Mouse (Mus musculus) brain, embryonic 18.5 days (tissue): ENCODE results near the gene Pycr1.

Experiments used
- DNase-seq: peaks from one replicate; pipeline ENCODE4 v3.0.0-alpha.2; 2012; ENCODE audit warnings: low read depth, low spot score

Pycr1 gene

GRCm38 (mm10) chr11:120658876-120659410 is 15.4 kb upstream of the Pycr1 start:
- DNase-seq = no peak

- DNase-seq = no peak
Measured at GRCm38 (mm10) chr11:120657301-120657700, 13.7 kb upstream of the Pycr1 start.

DNA sequence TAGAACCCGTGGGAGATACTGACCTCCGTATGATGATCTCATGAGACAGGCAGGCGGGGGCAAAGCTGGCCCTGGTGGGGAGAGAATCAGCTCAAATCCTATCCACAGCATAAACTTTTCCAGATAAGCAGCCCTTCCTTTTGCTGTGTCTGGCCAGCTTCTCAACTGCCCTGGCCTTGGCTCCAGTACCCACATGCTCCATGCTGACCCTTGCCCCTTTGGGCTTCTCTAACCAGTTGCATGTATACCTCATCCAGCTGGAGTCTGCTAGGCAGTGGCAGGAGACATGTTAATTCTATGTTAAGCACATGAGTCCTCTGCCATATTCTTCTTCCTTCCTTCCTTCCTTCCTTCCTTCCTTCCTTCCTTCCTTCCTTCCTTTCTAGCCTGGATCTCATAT is 11.2 kb upstream of the Pycr1 start:
- DNase-seq = no peak

DNA sequence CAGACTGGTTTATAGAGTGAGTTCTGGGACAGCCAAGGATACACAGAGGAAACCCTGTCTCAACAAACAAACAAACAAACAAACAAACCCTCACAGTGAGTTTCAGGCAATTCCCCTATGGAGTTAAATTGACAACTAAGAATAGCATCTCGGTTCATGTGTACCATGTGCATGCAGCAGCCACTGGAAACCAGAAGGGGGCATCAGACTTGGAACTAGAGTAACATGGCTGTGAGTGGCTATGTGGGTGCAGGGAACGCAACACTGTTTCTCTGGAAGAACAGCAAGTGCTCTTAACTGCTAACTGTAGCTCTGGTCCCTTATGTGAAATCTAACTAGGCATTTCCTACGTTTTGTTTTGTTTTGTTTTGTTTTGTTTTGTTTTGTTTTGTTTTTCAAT is 8.3 kb upstream of the Pycr1 start:
- DNase-seq = no peak

DNA sequence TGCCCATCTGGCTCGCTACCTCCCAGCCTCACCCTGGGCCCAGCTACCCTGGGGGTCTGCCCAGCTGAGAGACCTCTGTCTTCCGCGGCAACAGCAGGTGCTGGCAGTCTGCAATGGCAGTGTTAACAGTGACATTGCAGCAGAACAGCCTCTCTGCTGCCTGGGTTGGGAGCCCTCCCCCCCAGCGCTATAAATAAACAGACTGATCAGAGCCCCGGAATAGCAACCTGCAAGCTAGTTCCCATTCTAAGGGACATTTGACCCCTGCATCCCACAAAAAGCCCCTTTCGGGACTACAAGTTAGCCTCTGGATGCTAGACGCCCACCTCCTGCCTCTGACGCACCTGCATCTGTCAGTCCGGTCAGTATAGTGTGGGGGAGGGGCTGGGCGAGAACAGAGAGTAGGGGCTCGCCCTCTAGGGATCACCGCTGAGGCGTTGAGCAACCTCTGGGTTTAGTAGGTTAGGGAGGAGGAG is 4.5 kb upstream of the Pycr1 start, which contains the start of gene Myadml2:
Myadml2 (minus strand) TSS at position 158 of the 476 bp plus-strand sequence.
- no peak for DNase-seq

DNA sequence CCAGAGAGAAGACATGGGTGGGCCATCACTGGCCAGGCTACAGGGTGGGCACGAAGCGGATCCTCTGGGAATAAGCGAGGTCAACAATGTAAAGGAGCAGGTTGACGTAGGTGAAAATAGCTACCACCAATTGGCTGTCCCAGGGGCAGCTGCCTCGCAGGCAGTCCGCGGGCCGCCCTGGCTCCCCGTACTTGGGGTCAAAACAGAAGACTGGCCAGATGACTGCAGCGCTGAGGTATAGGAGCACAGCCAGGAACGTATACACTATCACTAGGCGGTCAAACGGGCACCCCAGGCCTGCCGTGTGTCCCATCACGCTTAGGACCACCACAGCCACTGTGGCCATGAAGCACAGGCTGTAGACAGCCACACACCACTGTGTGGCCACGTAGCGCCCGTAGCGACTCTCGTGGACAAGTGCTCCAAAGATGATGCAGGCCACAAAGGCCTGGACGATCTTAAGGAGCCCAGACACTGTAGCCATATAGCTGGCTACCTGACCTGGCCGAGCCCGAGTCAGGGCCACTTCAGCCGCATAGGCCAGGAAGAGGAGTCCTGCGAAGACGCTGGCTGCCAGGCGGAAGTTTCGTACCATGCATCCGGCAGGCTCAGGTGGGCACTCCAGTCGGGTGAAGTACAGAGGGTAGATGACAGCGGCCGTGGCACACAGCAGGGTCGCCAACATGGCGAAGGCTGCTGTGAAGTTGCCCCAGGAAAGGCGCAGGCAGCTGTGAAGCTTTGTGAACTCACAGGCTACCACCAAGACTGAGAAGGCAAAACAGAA is 3.7 kb upstream of the Pycr1 start:
- DNase-seq = no peak

GRCm38 (mm10) chr11:120642939-120643600 is 499 bp downstream of the Pycr1 start:
- no peak for DNase-seq

DNA sequence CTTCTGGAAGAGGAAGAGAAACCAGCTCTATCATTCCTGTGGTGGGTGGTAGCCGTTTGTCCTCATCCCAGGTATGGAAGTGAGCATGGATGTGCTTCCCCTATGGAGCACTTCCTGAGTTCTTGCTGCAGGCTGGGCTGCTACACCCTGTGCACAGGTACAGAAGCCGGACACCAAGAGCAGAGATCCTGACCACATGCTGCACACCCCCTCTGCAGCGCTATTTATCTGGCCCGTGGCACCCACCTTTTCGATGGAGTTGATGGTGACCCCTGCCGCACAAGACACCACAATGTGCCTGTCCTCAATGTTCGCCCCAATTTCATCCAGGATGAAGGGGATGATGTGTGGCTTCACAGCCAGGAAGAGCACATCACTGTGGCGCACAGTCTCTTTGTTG is 1.7 kb downstream of the Pycr1 start:
- DNase-seq = no peak

DNA sequence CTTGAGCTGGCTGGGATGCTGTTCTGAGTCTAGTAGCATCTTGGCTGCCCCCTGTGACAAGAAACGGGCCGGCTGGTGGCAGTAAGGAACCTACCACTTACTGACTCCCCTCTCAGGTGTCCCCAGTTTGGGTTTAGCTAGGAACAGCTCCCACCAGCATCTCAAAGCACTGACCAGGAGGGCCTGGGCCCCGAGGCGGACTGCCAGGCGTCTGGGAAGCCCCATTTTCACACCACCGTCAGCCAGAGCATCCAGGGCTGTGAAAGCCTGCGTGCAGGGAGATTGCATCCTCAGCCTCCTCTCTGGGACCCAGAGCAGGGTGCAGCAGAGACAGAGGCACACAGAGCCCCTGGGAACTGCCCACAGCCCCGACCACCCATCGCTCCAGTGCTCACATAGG is 2.3 kb downstream of the Pycr1 start:
- no peak for DNase-seq

- no peak for DNase-seq
Measured at GRCm38 (mm10) chr11:120634810-120635209, 8.8 kb downstream of the Pycr1 start.

- peak; percentile 87 for DNase-seq
Measured at GRCm38 (mm10) chr11:120633520-120634343, 9.8 kb downstream of the Pycr1 start, which contains the start of gene Mafg. Mafg (minus strand) TSS chr11:120633600.

- DNase-seq = no peak
Measured at GRCm38 (mm10) chr11:120632559-120633519, 10.7 kb downstream of the Pycr1 start.

DNA sequence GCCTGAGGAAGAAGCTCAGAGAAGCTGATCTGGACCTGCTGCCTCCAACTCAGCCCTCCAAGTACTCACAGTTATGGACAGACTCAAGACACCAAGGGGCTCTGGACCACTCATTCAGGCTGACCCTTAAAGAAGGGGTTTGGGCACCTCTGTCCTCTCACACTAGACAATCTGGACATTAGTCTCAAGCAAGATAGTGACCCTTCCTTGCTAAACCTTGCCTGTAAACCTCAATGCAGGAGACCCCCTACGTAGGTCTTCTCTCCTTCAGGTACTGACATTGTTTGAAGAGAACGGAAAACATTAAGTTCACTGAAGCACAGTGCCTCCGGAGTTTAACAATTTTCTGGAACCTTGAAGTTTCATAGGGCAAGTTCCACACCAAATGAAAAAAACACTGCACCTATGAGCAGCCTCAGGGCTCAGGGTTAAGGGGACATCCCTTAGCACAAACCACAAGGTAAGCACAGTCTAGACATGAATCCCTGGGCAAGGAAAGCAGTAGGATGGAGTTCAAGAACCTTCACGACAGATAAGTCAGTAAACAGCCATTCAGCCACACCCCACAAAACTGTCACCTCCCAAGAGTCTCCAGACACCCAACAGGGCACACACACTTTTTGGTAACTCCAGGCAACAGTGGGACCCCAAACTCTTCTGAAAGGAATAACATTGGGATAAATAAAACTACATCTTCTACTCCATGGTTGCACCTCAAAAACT is 11.7 kb downstream of the Pycr1 start:
- no peak for DNase-seq

GRCm38 (mm10) chr11:120630881-120631725 is 12.5 kb downstream of the Pycr1 start:
- no peak for DNase-seq

DNA sequence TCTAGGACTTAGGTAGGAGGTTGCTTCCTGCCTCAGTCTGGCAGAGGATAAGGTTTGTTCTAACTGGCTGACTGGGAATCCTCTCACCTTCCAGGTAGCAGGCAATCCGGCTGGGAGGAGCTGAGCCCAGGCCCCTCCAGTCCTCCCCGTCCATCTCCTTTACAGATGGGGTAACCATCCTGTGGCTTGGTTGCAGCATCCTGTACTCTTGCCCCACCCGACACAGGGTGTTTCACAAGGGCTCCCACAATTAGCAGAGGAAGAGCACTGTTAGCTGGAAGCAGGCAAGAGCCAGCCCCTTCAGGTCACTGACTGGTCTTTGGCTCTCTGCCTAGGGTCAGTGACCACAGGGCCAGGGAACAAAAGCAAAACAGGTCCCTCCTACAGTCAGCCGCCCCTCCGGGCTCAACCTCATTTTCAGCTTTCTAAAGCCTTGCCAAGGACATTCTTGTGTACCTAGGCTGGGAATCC is 13.1 kb downstream of the Pycr1 start:
- DNase-seq = no peak

- DNase-seq = no peak
Measured at GRCm38 (mm10) chr11:120629911-120630310, 13.7 kb downstream of the Pycr1 start.

- no peak for DNase-seq
Measured at GRCm38 (mm10) chr11:120629341-120629730, 14.2 kb downstream of the Pycr1 start.

DNA sequence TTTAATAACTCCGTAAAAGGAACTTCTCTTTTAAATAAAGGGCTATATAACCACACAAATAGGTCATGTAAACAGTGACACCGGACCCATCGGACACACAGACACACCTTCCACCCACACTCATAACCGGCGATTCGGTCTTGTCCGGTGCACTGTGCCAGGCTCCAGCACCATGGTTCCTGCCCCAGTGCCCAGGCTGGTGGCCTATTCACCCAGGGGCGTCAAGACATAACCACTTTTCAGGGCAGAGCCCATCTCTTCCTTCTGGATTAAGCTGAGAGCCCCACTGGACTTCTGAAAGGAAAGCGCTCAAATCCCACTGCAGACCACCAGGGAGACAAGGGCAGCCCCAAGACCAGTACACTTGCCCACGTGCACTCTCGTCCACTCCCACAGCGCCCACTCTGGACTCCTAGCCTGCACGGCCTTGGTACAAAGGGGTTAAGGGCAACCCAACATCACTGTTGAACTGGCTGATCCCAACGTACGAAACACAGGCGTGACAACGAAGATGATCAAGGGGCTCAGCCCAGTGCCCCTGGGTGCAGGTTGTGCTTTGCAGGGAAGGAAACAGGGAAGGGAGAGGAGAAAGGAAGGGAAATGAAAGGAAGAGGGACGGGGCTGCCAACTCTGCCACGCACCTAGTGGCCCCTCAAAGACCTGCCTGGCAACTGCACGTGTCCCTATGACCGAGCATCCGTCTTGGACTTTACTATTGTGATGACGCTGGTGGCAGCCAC is 14.8 kb downstream of the Pycr1 start:
- DNase-seq = no peak
